Mouse (Mus musculus): Measurements from ENCODE around the gene Mmp11. TPM values are rescaled to one million over a fixed set of nuclear protein-coding genes. Genes with fewer than 3 reads are reported as not detected.

Gene Mmp11
- polyA plus RNA-seq, 1 experiment: 27.9 TPM

- Histone ChIP-seq H3K36me3 (ENCODE audit: control insufficient read depth, insufficient read depth, low read length, poor library complexity, severe bottlenecking) (no peaks in the 10 kb centered on the region), H3K27me3 (ENCODE audit: control insufficient read depth, insufficient read depth, low read length, poor library complexity, severe bottlenecking) (no peaks in the 10 kb centered on the region), H3K9ac (ENCODE audit: low read depth, poor library complexity, severe bottlenecking) (peak overlapping the region; percentile 53), H3K4me1 (ENCODE audit: control insufficient read depth, insufficient read depth, low read length) (peaks cover 3% of the 10 kb centered on the region), H3K4me3 (ENCODE audit: low read depth, low read length) (peak overlapping the region; percentile 77), H3K9me3 (replicated peaks; ENCODE audit: control insufficient read depth, insufficient read depth, low read length, poor library complexity, severe bottlenecking) (no peaks in the 10 kb centered on the region), H3K27ac (ENCODE audit: insufficient read depth, low read length) (peak overlapping the region; percentile 49)
- TF ChIP-seq CTCF (IDR thresholded peaks at IDR 0.05; ENCODE audit: low read depth, low read length) (no peak), POLR2A (IDR thresholded peaks at IDR 0.05; ENCODE audit: insufficient read depth, low read length) (peak; percentile 28), EP300 (IDR thresholded peaks at IDR 0.05; ENCODE audit: insufficient read depth, low read depth, low read length) (peak; percentile 55; the same call in 1 of the 2 replicates)
These were observed 55.9 kb downstream of the Mmp11 start for GRCm38 (mm10) chr10:75880351-75880750.

- H3K36me3 ChIP-seq (ENCODE audit: control insufficient read depth, insufficient read depth, low read length, poor library complexity, severe bottlenecking): no peaks in the 10 kb centered on the region
- TF ChIP-seq CTCF (IDR thresholded peaks at IDR 0.05; ENCODE audit: low read depth, low read length) (no peak), EP300 (IDR thresholded peaks at IDR 0.05; ENCODE audit: insufficient read depth, low read depth, low read length) (no peak), POLR2A (IDR thresholded peaks at IDR 0.05; ENCODE audit: insufficient read depth, low read length) (no peak)
- H3K27me3 ChIP-seq (ENCODE audit: control insufficient read depth, insufficient read depth, low read length, poor library complexity, severe bottlenecking): no peaks in the 10 kb centered on the region
- H3K4me1 ChIP-seq (ENCODE audit: control insufficient read depth, insufficient read depth, low read length): peaks cover 5% of the 10 kb centered on the region
- H3K27ac ChIP-seq (ENCODE audit: insufficient read depth, low read length): no peak overlapping the region
- H3K9ac ChIP-seq (ENCODE audit: low read depth, poor library complexity, severe bottlenecking): no peak overlapping the region
- no peak overlapping the region for H3K4me3 ChIP-seq (ENCODE audit: low read depth, low read length)
- H3K9me3 ChIP-seq (replicated peaks; ENCODE audit: control insufficient read depth, insufficient read depth, low read length, poor library complexity, severe bottlenecking): no peaks in the 10 kb centered on the region
These were observed 57.5 kb downstream of the Mmp11 start for GRCm38 (mm10) chr10:75878836-75879235.

- peak overlapping the region; percentile 17; the same call in 1 of the 2 replicates for H3K4me3 ChIP-seq (ENCODE audit: low read depth, low read length)
- no peaks in the 10 kb centered on the region for H3K9me3 ChIP-seq (replicated peaks; ENCODE audit: control insufficient read depth, insufficient read depth, low read length, poor library complexity, severe bottlenecking)
- no peaks in the 10 kb centered on the region for H3K36me3 ChIP-seq (ENCODE audit: control insufficient read depth, insufficient read depth, low read length, poor library complexity, severe bottlenecking)
- H3K27me3 ChIP-seq (ENCODE audit: control insufficient read depth, insufficient read depth, low read length, poor library complexity, severe bottlenecking): no peaks in the 10 kb centered on the region
- peak overlapping the region; percentile 5 for H3K9ac ChIP-seq (ENCODE audit: low read depth, poor library complexity, severe bottlenecking)
- H3K27ac ChIP-seq (ENCODE audit: insufficient read depth, low read length): peak overlapping the region; percentile 96
- TF ChIP-seq EP300 (IDR thresholded peaks at IDR 0.05; ENCODE audit: insufficient read depth, low read depth, low read length) (no peak), POLR2A (IDR thresholded peaks at IDR 0.05; ENCODE audit: insufficient read depth, low read length) (no peak), CTCF (IDR thresholded peaks at IDR 0.05; ENCODE audit: low read depth, low read length) (no peak)
- peaks cover 3% of the 10 kb centered on the region for H3K4me1 ChIP-seq (ENCODE audit: control insufficient read depth, insufficient read depth, low read length)
These were observed 62.6 kb downstream of the Mmp11 start for GRCm38 (mm10) chr10:75873543-75874170.

Other genes starting within 250 kb of the Mmp11 start
- gene Cabin1, start 172.2 kb downstream of the Mmp11 start, polyA plus RNA-seq (2011; ENCODE audit: insufficient read depth, insufficient read length, low read depth, missing spikeins): 35.6 and 41.5 TPM in 2 replicates
- gene Ddt, start 163.1 kb downstream of the Mmp11 start, polyA plus RNA-seq (2011; ENCODE audit: insufficient read depth, insufficient read length, low read depth, missing spikeins): 99.5 and 108 TPM in 2 replicates
- not detected in 2 replicates for gene Gm20441, start 155.5 kb downstream of the Mmp11 start, polyA plus RNA-seq (2011; ENCODE audit: insufficient read depth, insufficient read length, low read depth, missing spikeins)
- gene Gstt3, start 155.1 kb downstream of the Mmp11 start, polyA plus RNA-seq (2011; ENCODE audit: insufficient read depth, insufficient read length, low read depth, missing spikeins): 9.7 and 11.6 TPM in 2 replicates
- gene Gstt1, start 137.9 kb downstream of the Mmp11 start, polyA plus RNA-seq (2011; ENCODE audit: insufficient read depth, insufficient read length, low read depth, missing spikeins): 8.9 and 9.5 TPM in 2 replicates
- gene Gstt4, start 114.0 kb downstream of the Mmp11 start, polyA plus RNA-seq (2011; ENCODE audit: insufficient read depth, insufficient read length, low read depth, missing spikeins): not detected in 2 replicates
- gene Gstt2, start 99.1 kb downstream of the Mmp11 start, polyA plus RNA-seq (2011; ENCODE audit: insufficient read depth, insufficient read length, low read depth, missing spikeins): 26.3 and 31.9 TPM in 2 replicates
- gene Mif, start 76.3 kb downstream of the Mmp11 start, polyA plus RNA-seq (2011; ENCODE audit: insufficient read depth, insufficient read length, low read depth, missing spikeins): 1,651 and 1,929 TPM in 2 replicates
- 9.6 and 13.8 TPM in 2 replicates for gene Derl3, start 43.1 kb downstream of the Mmp11 start, polyA plus RNA-seq (2011; ENCODE audit: insufficient read depth, insufficient read length, low read depth, missing spikeins)
- 71.1 and 79.6 TPM in 2 replicates for gene Smarcb1, start 14.9 kb downstream of the Mmp11 start, polyA plus RNA-seq (2011; ENCODE audit: insufficient read depth, insufficient read length, low read depth, missing spikeins)
- 405 and 450 TPM in 2 replicates for gene Chchd10, start 3.4 kb downstream of the Mmp11 start, polyA plus RNA-seq (2011; ENCODE audit: insufficient read depth, insufficient read length, low read depth, missing spikeins)
- gene Gm867, start 4.2 kb upstream of the Mmp11 start, polyA plus RNA-seq (2011; ENCODE audit: insufficient read depth, insufficient read length, low read depth, missing spikeins): 0.66 and 0.91 TPM in 2 replicates
- gene Vpreb3, start 6.6 kb upstream of the Mmp11 start, polyA plus RNA-seq (2011; ENCODE audit: insufficient read depth, insufficient read length, low read depth, missing spikeins): 1.2 TPM in 1 of 2 replicates, not detected in the other
- gene Gm5134, start 18.0 kb upstream of the Mmp11 start, polyA plus RNA-seq (2011; ENCODE audit: insufficient read depth, insufficient read length, low read depth, missing spikeins): 0.38 and 0.43 TPM in 2 replicates
- 59.7 and 63.2 TPM in 2 replicates for gene Zfp280b, start 96.2 kb upstream of the Mmp11 start, polyA plus RNA-seq (2011; ENCODE audit: insufficient read depth, insufficient read length, low read depth, missing spikeins)
- not detected in 2 replicates for gene Slc5a4b, start 174.5 kb upstream of the Mmp11 start, polyA plus RNA-seq (2011; ENCODE audit: insufficient read depth, insufficient read length, low read depth, missing spikeins)
- not detected in 2 replicates for gene Slc5a4a, start 211.0 kb upstream of the Mmp11 start, polyA plus RNA-seq (2011; ENCODE audit: insufficient read depth, insufficient read length, low read depth, missing spikeins)